Mouse (Mus musculus) A20 (cell line): ENCODE measurements at regions not wholly inside any gene's neighbourhood (a gene's known extent, or its start where the extent isn't known, plus 50 kb on each side); places are given as distances from the start of the nearest gene placed in this dataset.
A peak's percentile ranks its signal among the peaks of the same experiment; 100 is the strongest.

Source experiments
- DNase-seq: peaks from one replicate; pipeline ENCODE4 v3.0.0-alpha.2; 2011; ENCODE audit warnings: low read depth, low spot score

- DNase-seq = no peak
Observed at GRCm38 (mm10) chr10:8020916-8021705, 65.1 kb upstream of the Tab2 start.

DNA sequence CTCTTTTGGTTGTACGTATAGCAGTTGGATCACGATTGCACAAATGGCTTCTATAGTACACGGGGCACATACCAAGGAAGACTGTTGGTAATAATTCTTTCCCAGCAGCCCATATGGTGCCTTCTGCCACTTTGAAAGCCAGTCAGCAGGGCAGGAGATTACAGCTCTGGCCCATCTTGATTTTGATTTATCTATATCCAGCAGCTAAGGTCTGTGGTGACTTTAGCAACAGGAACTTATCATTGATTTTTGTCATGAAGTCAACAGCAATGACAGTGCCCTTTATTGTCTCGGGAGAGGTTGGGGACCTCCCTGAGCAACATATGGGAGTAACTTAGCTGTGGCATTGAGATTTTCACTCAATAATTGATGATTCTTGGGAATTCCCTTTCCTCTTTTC, 64.1 kb upstream of the Tab2 start:
- no peak for DNase-seq

GRCm38 (mm10) chr10:8018229-8019026, 62.4 kb upstream of the Tab2 start:
- DNase-seq = no peak

DNA sequence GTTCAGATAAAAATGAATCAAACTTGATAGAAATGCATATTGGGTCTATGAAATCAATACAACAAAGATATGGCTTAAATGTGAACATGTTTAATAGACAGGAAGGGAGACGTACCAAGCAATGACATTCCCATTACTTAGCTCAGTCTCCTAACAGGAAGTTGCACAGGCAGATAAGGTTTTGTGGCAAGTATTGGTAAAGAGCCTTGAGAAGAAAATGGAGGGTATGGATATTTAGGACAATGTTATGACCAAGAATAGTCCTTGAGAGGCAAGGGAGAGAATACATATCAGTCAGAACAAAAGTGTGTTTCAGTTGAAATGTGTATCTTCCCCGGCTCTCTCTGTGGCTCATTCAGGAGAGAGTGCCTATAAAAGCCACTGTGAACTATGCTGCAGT, 60.7 kb upstream of the Tab2 start:
- DNase-seq = no peak

- no peak for DNase-seq
Observed at GRCm38 (mm10) chr10:8011744-8012143, 55.7 kb upstream of the Tab2 start.

DNA sequence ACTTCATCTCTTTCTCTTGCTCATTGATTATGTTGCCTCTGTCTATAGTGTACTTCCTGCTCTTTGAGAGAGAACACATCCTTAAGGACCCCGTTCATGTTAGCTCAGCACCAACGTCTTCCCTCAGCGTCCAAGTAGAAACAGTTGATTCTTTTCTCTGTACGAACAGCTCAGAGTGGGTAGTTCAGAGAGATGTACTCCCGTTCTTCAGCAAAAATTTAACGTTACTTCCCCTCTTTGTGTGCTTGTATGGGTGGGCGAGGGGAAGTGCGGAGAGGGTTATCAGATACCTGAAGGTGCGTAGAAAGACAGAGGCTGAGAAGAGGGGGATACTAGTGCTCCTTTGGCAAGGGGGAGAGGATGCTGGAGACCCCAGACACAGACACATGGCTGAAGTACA, 55.1 kb upstream of the Tab2 start:
- no peak for DNase-seq

DNA sequence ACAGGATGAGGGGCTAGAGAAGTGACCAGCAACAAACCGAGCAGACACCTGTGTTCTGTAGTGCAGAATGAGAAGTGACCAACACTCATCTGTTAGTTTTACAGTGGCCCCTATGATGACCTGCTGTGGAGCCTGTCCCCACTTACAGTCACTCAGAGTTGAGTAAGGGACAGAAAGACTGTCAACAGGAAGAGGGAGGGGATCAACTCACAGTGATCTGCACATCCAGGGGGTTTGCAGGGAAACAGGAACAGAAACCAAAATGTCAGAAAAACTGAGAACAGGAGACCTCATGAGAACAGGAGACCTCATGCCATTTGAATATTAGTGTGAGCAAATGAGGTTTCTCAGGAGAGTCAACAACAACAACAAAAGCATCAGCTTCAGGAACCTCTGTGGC, 53.8 kb upstream of the Tab2 start:
- DNase-seq = peak; percentile 67

GRCm38 (mm10) chr10:8007990-8008368, 51.9 kb upstream of the Tab2 start:
- no peak for DNase-seq

DNA sequence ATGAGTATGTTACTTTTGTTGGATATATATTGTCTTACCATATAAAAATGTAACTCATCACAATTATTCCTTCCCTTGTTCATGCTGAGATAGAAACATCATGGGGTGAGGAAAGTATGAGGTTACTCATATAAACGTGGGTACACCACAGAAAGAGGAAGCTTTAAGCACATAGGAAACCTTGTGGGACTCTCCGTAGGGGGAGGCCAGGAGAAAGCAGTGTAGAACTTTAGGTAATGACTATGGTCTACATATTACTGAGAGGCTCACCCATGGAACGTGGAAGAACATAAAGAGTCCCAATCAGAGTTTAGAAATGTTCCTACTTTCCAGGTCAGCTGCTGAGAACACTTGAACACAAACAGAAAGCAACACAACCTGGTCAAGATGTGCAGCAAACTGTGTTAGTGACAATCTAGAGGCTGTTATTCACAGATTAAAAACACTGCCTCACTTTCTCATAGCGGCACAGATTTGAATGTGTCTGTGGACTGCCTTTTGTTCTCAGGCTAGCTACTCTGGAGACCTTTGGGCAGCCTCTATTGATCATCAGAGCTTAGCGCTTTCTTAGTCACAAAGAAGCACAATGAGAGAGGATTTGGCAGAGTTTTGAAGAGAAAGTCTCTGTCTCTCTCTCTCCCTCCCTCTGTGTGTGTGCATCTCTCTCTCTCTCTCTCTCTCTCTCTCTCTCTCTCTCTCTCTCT, 51.4 kb upstream of the Tab2 start:
- peak; percentile 52 for DNase-seq
